Mouse (Mus musculus): ENCODE results near the gene March4. TPM values are rescaled to one million over a fixed set of nuclear protein-coding genes. Genes with fewer than 3 reads are reported as not detected.

Gene March4
- polyA plus RNA-seq (2012; rRNA removed): 11.1 and 15.6 TPM in 2 replicates

DNA sequence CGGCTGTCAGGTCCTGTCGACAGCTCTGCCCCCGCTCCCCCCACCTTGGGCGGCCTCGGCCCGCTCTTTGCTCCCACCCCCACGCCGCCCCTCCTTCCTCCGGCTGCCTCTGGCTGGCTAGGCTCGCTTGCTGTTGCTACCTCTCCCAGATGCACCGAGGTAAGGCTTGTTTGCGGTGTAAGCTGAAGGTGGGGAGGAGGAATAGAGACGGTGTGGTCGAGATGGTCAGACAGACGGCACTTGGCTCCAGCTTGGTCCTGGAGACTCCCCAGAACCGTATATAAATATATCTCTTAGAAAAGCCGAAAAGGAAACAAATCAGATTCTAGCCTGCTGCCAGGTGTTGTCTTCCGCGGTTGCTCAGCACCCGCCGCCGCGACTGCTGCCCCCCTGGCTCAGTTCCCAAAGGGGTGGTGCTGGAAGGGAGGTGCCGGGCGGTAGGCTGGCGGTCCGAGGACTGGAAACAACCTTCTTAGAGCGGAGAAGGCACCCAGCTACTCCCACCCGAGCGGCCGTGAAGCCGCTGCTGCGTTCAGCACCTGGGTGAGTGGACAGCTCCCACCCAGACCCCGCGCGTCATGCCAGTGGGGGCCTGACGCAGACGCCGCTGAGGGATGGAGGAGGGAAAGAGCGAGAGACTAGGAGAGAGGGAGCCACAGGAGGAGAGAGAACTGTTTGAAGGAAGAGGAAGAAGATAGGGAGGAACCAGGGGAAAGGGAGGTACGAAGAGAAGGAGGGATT is at the start of gene March4:
March4 (minus strand) TSS at position 320 of the 741 bp plus-strand sequence.

DNA sequence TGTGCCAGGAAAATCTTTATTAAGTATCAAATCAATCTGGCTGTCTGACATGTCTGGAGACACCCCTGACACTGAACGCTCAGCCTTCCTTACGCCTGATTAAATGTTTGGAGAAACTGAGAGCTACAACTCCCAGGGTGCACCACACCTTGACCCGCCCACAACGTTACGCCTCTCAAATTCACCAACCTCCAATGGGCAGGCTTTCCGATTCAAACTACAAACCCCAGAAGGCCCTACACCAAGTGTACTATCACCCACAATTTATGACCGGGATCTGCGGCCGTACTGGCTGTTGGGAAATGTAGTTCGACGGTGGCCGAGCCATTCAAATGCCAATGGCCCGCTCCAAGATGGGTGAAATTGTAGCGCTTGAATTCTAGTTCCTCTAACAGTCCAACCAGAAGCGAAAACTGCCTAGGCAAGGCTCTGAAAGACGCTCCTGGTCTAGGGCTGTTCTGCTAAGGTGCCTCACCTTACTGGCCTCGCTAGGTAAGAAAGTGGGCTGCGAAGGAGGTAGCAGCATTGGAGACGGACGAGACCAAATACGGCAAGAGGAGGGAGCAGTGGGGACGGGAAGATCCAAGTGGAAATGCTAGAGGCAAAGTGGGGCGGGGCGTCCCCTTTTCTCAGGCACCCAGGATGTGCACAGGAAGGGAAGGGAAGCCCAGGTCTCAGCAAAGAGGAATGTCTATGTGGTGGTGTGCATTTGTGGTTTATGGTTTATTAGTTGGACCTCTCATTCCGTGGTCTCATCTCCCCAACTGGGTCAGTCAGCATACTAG is 46.4 kb upstream of the March4 start, which contains the start of gene Smarcal1:
Smarcal1 (plus strand) TSS at position 305 of the 785 bp plus-strand sequence.

Other genes starting within 250 kb of the March4 start
- gene Xrcc5, start 229.5 kb downstream of the March4 start, polyA plus RNA-seq (2012; rRNA removed): 8.5 and 8.7 TPM in 2 replicates
- 46.9 and 47.4 TPM in 2 replicates for gene Smarcal1, start 46.3 kb upstream of the March4 start, polyA plus RNA-seq (2012; rRNA removed)
- 0.01 TPM in 1 of 2 replicates, not detected in the other for gene Ankar, start 163.6 kb upstream of the March4 start, polyA plus RNA-seq (2012; rRNA removed)
- gene Rpl37a, start 174.4 kb upstream of the March4 start, polyA plus RNA-seq (2012; rRNA removed): 1,143 and 1,250 TPM in 2 replicates

Data from central nervous system, embryonic 18 days (tissue).